Mouse (Mus musculus) monocyte, adult 5-6 weeks (primary cell): ENCODE measurements around the gene Ttyh3. TPM values are rescaled to one million over a fixed set of nuclear protein-coding genes. Genes with fewer than 3 reads are reported as not detected.
A peak's percentile ranks its signal among the peaks of the same experiment; 100 is the strongest.

ENCODE experiments used
- ATAC-seq: fragments of 153-309, 156-312 bp; replicated peaks from 2 replicates; pipeline ENCODE4 v1.8.0; 2017; ENCODE audit warnings: mild to moderate bottlenecking; ENCODE audit not compliant: low TSS enrichment, insufficient number of reproducible peaks, severe bottlenecking, poor library complexity, low FRiP score
- total RNA-seq: library from RNA; stranded (forward); fragments of 200-1000, 200-491, 200-594 nt; gene quantifications from 3 replicates; pipeline ENCODE4 v1.2.3, GENCODE M21; 2017

Gene Ttyh3
- total RNA-seq, 1 experiment from 2014 or later: 12.6 TPM

- ATAC-seq: no peak
Measured at GRCm38 (mm10) chr5:140637989-140638388, 10.8 kb downstream of the Ttyh3 start.

- no peak for ATAC-seq
Measured at GRCm38 (mm10) chr5:140637058-140637410, 11.8 kb downstream of the Ttyh3 start.

GRCm38 (mm10) chr5:140636316-140637057 is 12.3 kb downstream of the Ttyh3 start:
- no peak; the same call in 1 of the 2 replicates for ATAC-seq

- no peak for ATAC-seq
Measured at GRCm38 (mm10) chr5:140634798-140635722, 13.8 kb downstream of the Ttyh3 start.

GRCm38 (mm10) chr5:140633432-140633831 is 15.4 kb downstream of the Ttyh3 start:
- ATAC-seq: no peak

- ATAC-seq: peak; percentile 20; the same call in 1 of the 2 replicates
Measured at GRCm38 (mm10) chr5:140628995-140629394, 19.8 kb downstream of the Ttyh3 start.

- ATAC-seq: no peak
Measured at GRCm38 (mm10) chr5:140627580-140627979, 21.3 kb downstream of the Ttyh3 start.

GRCm38 (mm10) chr5:140624961-140625360 is 23.9 kb downstream of the Ttyh3 start:
- ATAC-seq: no peak

- no peak for ATAC-seq
Measured at GRCm38 (mm10) chr5:140624238-140624637, 24.6 kb downstream of the Ttyh3 start.

- no peak for ATAC-seq
Measured at GRCm38 (mm10) chr5:140623791-140624190, 25.0 kb downstream of the Ttyh3 start.

GRCm38 (mm10) chr5:140622978-140623670 is 25.7 kb downstream of the Ttyh3 start:
- no peak for ATAC-seq

GRCm38 (mm10) chr5:140621517-140621916 is 27.3 kb downstream of the Ttyh3 start:
- ATAC-seq: no peak

- ATAC-seq: no peak
Measured at GRCm38 (mm10) chr5:140621092-140621491, 27.7 kb downstream of the Ttyh3 start.

GRCm38 (mm10) chr5:140619895-140620736 is 28.7 kb downstream of the Ttyh3 start:
- ATAC-seq: no peak

GRCm38 (mm10) chr5:140619151-140619771 is 29.6 kb downstream of the Ttyh3 start:
- no peak for ATAC-seq

GRCm38 (mm10) chr5:140617714-140618113 is 31.1 kb downstream of the Ttyh3 start:
- peak; percentile 69 for ATAC-seq

GRCm38 (mm10) chr5:140616691-140617090 is 32.1 kb downstream of the Ttyh3 start:
- peak; percentile 67 for ATAC-seq

GRCm38 (mm10) chr5:140616110-140616503 is 32.7 kb downstream of the Ttyh3 start:
- peak; percentile 1; the same call in 1 of the 2 replicates for ATAC-seq
